Mouse (Mus musculus) erythroblast, embryonic 14.5 days (primary cell): ENCODE measurements around the gene Calml4.

Experiments
- GATA1 ChIP-seq: IDR thresholded peaks from 2 replicates; pipeline ENCODE4 v1.6.1; 2012; ENCODE audit warnings: low read length, inconsistent platforms, mixed read lengths
- TAL1 ChIP-seq: IDR thresholded peaks from 3 replicates; pipeline ENCODE4 v1.6.1; 2012; ENCODE audit warnings: low read length, inconsistent platforms, mixed read lengths

DNA sequence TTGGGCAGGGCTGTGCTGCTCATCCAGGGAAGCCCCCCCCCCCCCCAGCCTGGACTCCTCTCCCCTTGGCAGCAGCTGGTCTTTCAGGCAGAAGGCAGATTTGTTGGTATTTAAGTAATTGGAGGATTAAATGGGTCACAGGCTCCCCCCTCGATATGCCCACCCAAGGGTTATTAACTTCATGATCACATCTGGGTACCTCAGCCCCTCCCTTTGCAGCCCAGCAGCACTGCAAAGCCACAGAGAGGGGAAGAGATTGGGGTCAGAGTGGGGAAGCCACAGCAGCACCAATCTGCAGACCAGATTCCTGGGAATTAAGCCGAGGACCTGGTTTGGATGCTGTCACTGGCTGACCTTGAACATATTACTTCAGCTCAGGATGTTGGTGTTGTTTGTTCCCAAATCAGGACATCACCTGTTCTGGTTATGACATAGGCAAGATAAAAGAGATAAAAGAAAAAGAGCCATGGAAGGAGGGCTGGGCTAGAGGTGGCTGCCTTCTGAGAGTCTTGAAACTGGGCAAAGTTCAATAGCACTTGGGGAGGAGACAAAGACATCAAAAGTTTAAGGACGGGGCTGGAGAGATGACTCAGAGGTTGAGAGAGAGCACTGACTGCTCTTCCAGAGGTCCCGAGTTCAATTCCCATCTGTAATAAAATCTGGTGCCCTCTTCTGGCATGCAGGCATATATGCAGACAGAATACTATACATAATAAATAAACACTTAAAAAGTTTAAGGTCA, 22.0 kb upstream of the Calml4 start:
- TF ChIP-seq GATA1 (no peak), TAL1 (no peak)
